Mouse (Mus musculus) small intestine, adult 2 months (tissue): ENCODE data around the gene Wdr4.

Experiments used
- CTCF ChIP-seq: fragments of 200-500 bp; IDR thresholded peaks from 2 replicates; pipeline ENCODE4 v1.5.1; 2012; ENCODE audit warnings: low read depth, mild to moderate bottlenecking, control low read depth, inconsistent platforms, low read length, moderate library complexity, mixed read lengths; ENCODE audit not compliant: insufficient replicate concordance, insufficient read length; ENCODE audit errors: extremely low read depth
- POLR2A ChIP-seq: fragments of 200-500 bp; IDR thresholded peaks from 2 replicates; pipeline ENCODE4 v1.6.1; 2012; ENCODE audit warnings: low read depth, mild to moderate bottlenecking, control low read depth, inconsistent platforms, low read length, moderate library complexity

- TF ChIP-seq CTCF (no peak), POLR2A (no peak)
These were observed 23.8 kb upstream of the Wdr4 start for GRCm38 (mm10) chr17:31543574-31543973.
